Mouse (Mus musculus): ENCODE measurements around the gene Coa5. TPM values are rescaled to one million over a fixed set of nuclear protein-coding genes. Genes with fewer than 3 reads are reported as not detected.

Coa5 gene
- polyA plus RNA-seq, 1 experiment from 2014 or later = 68.0 TPM

DNA sequence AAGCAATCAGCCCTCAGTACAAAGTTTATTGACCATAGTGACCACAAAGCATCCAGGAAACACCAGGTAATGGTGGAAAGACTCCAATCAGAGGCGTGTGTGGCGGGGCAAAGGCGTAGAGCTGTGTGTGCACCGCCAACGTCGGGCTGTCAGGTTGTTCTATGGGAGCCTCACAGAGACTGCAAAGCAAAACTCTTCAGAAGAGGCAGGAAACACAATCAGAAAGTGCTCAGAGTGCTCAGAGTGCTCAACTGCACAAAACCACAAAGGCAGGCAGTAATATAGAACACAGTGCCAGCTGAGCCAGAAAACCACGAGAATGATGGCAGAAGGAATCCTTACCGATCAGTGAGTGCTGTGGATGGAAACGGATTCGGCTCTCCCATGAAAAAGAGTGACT lies 43.3 kb upstream of the Coa5 start:
- WGBS = 82% methylated on average over 10 of the region's 10 CpGs
- no peak for ATAC-seq (replicated peaks; ENCODE audit: extremely low read depth, insufficient read depth, low FRiP score)
- peaks cover 3% of the 10 kb centered on the region for H3K9me3 ChIP-seq (replicated peaks; ENCODE audit: control insufficient read depth, low read length)

DNA sequence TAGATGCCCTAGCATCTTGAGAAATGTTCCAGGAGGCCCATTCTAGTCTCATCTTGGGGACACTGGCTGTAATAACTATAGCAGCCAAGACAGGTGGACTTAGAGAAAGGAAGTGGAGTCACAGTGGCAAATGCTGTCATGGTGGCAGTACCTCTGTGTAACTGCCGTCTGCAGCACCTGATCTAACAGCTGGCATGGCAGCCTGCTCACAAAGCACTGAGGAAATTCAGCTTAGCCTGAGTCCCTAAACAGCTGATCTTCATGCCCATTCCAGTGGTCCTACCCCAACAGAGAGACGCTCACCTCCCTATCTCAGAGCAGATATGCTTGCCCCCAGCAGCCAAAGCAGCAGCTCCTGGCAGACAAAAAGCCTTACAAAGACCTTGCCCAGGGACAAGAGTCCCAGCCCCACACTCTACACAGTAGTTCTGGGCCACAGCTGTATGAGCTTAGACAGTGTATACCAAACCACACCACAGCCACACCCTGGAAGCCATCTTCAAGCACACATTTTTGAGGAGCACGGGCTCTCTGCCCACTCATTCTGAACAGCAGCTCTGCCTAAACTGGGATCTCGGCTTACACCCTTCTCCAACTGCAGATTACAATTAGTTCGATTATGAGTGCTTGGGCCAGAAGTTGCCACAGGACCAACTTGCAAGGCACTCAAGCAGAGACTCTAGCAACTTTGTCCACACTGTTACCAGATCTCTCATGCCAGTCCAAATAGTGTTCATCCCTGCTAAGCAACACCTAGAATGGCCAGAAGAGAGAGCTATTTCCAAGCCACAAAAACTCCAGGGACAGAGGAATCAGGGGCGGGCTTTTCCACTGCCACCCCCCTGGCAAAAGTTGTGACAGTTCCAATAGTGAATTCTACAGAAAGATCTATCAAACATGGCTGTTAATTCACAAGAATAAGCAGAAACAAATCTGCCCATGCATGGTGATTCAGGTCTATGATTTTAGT lies 41.6 kb upstream of the Coa5 start:
- peak overlapping the region; percentile 2; the same call in 1 of the 2 replicates for H3K27ac ChIP-seq (ENCODE audit: low read length)
- H3K4me3 ChIP-seq (ENCODE audit: low read length) = no peak overlapping the region
- H3K27me3 ChIP-seq (ENCODE audit: control insufficient read depth, insufficient read depth, low read length) = no peaks in the 10 kb centered on the region
- no peak for ATAC-seq (replicated peaks; ENCODE audit: extremely low read depth, insufficient read depth, low FRiP score)
- 68% methylated on average over 6 of the region's 6 CpGs for WGBS
- H3K9ac ChIP-seq (ENCODE audit: low read length) = no peak overlapping the region
- H3K36me3 ChIP-seq (ENCODE audit: control insufficient read depth, insufficient read depth) = no peaks in the 10 kb centered on the region
- H3K4me1 ChIP-seq (ENCODE audit: control insufficient read depth, insufficient read depth, low read length) = peaks cover 7% of the 10 kb centered on the region; the same call in 1 of the 2 replicates
- H3K9me3 ChIP-seq (replicated peaks; ENCODE audit: control insufficient read depth, low read length) = peaks cover 3% of the 10 kb centered on the region
- no peak overlapping the region for H3K4me2 ChIP-seq (ENCODE audit: low read depth, low read length)

More for the DNA sequence above, 43.3 kb upstream of the Coa5 start:
- Histone ChIP-seq H3K4me1 (ENCODE audit: control insufficient read depth, insufficient read depth, low read length) (peaks cover 13% of the 10 kb centered on the region), H3K9ac (ENCODE audit: low read length) (no peak overlapping the region), H3K4me3 (ENCODE audit: low read length) (no peak overlapping the region), H3K27ac (ENCODE audit: low read length) (no peak overlapping the region; the same call in 1 of the 2 replicates), H3K4me2 (ENCODE audit: low read depth, low read length) (no peak overlapping the region), H3K36me3 (ENCODE audit: control insufficient read depth, insufficient read depth) (no peaks in the 10 kb centered on the region), H3K27me3 (ENCODE audit: control insufficient read depth, insufficient read depth, low read length) (no peaks in the 10 kb centered on the region)

DNA sequence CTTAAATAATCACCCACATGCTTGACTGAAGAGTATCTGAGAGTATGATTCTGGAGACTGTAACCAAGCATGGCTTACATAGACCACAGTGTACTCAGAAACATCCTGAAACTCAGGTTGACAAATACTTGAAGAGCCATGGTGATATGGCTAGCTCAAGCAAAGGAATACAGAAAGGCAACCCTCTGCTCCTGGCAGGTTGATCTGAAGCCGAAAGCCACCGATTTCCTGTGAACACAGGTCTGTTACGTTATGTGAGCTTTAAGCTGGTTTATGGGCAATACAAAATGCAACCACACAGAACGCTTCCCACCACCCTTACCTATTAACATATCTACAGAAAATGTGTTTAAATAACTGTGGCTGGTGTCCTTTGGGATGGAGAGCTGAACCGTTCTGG lies 39.1 kb upstream of the Coa5 start:
- H3K27ac ChIP-seq (ENCODE audit: low read length) = no peak overlapping the region
- no peak overlapping the region for H3K4me3 ChIP-seq (ENCODE audit: low read length)
- no peak overlapping the region for H3K9ac ChIP-seq (ENCODE audit: low read length)
- H3K9me3 ChIP-seq (replicated peaks; ENCODE audit: control insufficient read depth, low read length) = peaks cover 3% of the 10 kb centered on the region
- ATAC-seq (replicated peaks; ENCODE audit: extremely low read depth, insufficient read depth, low FRiP score) = no peak
- no peak overlapping the region for H3K4me2 ChIP-seq (ENCODE audit: low read depth, low read length)
- H3K4me1 ChIP-seq (ENCODE audit: control insufficient read depth, insufficient read depth, low read length) = peaks cover 3% of the 10 kb centered on the region; the same call in 1 of the 2 replicates
- H3K27me3 ChIP-seq (ENCODE audit: control insufficient read depth, insufficient read depth, low read length) = no peaks in the 10 kb centered on the region
- no peaks in the 10 kb centered on the region for H3K36me3 ChIP-seq (ENCODE audit: control insufficient read depth, insufficient read depth)
- 80% methylated on average over 5 of the region's 5 CpGs for WGBS

DNA sequence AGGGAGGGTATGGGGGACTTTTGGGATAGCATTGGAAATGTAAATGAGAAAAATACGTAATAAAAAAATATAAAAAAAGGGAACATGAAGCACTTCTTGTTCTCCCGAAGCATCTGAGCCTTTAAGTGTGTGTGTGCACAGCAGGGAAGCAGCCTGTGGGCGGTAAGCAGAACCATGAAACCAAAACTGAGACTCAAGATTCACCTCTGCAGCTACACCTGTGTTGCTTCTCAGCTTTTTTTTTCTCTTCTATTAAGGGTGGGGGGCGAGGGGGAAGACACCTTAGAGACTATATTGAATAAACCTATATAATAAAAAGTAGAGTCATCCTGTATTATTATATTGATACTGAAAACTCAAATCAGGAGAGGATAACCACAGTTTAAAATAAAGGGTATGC lies 37.9 kb upstream of the Coa5 start:
- no peaks in the 10 kb centered on the region for H3K36me3 ChIP-seq (ENCODE audit: control insufficient read depth, insufficient read depth)
- H3K4me2 ChIP-seq (ENCODE audit: low read depth, low read length) = no peak overlapping the region
- no peak overlapping the region for H3K27ac ChIP-seq (ENCODE audit: low read length)
- no peak overlapping the region for H3K9ac ChIP-seq (ENCODE audit: low read length)
- H3K4me3 ChIP-seq (ENCODE audit: low read length) = no peak overlapping the region
- H3K27me3 ChIP-seq (ENCODE audit: control insufficient read depth, insufficient read depth, low read length) = no peaks in the 10 kb centered on the region
- ATAC-seq (replicated peaks; ENCODE audit: extremely low read depth, insufficient read depth, low FRiP score) = no peak
- WGBS = 84% methylated on average over 4 of the region's 4 CpGs
- H3K4me1 ChIP-seq (ENCODE audit: control insufficient read depth, insufficient read depth, low read length) = no peaks in the 10 kb centered on the region; the same call in 1 of the 2 replicates
- H3K9me3 ChIP-seq (replicated peaks; ENCODE audit: control insufficient read depth, low read length) = peaks cover 3% of the 10 kb centered on the region

DNA sequence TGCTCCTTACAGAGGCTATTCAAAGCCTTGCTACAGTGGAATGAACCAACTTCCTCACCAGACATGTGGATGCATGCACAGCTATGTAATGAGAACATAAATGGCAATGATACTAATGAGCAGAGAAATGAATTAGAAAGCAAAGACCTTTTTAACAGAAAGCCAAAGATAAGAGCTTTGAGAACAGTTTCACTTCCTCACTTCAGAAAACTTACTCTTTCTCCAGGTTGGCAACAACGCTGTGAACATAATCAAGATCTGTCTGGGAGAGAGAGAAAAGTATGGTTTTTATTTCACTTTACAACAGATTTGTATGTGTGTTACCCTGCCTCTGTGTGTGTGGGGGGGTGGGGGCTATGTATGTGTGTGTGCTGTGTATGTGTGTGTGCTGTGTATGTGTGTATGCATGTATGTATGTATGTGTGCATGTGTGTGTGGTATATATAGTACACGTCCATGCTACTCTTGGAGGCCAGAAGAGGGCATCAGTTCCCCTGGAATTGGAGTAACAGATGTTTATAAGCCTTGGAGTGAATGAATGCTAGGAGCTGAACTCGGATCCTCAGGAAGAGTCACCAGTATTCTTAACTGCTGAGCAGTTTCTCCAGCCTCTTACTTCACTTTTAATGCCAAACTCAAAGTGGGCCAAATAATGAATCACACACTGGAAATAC lies 36.6 kb upstream of the Coa5 start:
- ATAC-seq (replicated peaks; ENCODE audit: extremely low read depth, insufficient read depth, low FRiP score) = no peak
- H3K36me3 ChIP-seq (ENCODE audit: control insufficient read depth, insufficient read depth) = no peaks in the 10 kb centered on the region
- WGBS = 81% methylated on average over 3 of the region's 3 CpGs
- H3K4me2 ChIP-seq (ENCODE audit: low read depth, low read length) = no peak overlapping the region
- no peak overlapping the region for H3K4me3 ChIP-seq (ENCODE audit: low read length)
- no peaks in the 10 kb centered on the region for H3K27me3 ChIP-seq (ENCODE audit: control insufficient read depth, insufficient read depth, low read length)
- H3K9ac ChIP-seq (ENCODE audit: low read length) = no peak overlapping the region
- H3K9me3 ChIP-seq (replicated peaks; ENCODE audit: control insufficient read depth, low read length) = peaks cover 3% of the 10 kb centered on the region
- no peak overlapping the region for H3K27ac ChIP-seq (ENCODE audit: low read length)
- no peaks in the 10 kb centered on the region; the same call in 1 of the 2 replicates for H3K4me1 ChIP-seq (ENCODE audit: control insufficient read depth, insufficient read depth, low read length)

DNA sequence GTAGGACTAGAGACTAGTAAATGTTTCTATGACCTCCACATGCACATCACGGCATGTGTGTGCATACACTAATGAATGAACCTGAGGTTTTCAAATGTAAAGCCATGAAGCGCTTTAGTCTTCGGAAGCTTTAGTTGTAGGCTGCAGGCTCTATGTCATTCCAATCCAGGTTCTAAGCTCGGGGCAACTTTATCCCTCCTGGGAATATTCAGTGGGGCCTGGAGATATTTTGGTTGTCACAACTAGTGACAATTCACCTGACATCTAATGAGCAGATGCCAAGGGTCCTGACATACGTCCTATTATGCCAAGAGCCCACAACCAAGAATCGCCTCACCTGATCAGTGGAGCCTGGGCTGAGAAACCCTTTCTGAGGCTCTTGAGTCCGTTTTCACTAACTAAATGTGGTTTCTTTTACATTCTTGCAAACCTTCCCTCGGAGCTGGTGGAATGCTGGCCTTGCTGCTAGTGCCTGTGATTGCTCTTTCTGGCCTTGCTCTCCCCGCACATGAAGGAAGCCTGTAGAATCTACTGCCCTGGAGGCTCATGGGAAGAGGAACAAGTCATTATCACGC lies 35.1 kb upstream of the Coa5 start:
- H3K4me3 ChIP-seq (ENCODE audit: low read length) = no peak overlapping the region
- no peak overlapping the region for H3K27ac ChIP-seq (ENCODE audit: low read length)
- no peak for ATAC-seq (replicated peaks; ENCODE audit: extremely low read depth, insufficient read depth, low FRiP score)
- peaks cover 3% of the 10 kb centered on the region for H3K9me3 ChIP-seq (replicated peaks; ENCODE audit: control insufficient read depth, low read length)
- H3K4me1 ChIP-seq (ENCODE audit: control insufficient read depth, insufficient read depth, low read length) = no peaks in the 10 kb centered on the region; the same call in 1 of the 2 replicates
- 75% methylated on average over 10 of the region's 10 CpGs for whole genome bisulfite sequencing
- no peaks in the 10 kb centered on the region for H3K36me3 ChIP-seq (ENCODE audit: control insufficient read depth, insufficient read depth)
- H3K27me3 ChIP-seq (ENCODE audit: control insufficient read depth, insufficient read depth, low read length) = no peaks in the 10 kb centered on the region
- no peak overlapping the region for H3K4me2 ChIP-seq (ENCODE audit: low read depth, low read length)
- no peak overlapping the region for H3K9ac ChIP-seq (ENCODE audit: low read length)

DNA sequence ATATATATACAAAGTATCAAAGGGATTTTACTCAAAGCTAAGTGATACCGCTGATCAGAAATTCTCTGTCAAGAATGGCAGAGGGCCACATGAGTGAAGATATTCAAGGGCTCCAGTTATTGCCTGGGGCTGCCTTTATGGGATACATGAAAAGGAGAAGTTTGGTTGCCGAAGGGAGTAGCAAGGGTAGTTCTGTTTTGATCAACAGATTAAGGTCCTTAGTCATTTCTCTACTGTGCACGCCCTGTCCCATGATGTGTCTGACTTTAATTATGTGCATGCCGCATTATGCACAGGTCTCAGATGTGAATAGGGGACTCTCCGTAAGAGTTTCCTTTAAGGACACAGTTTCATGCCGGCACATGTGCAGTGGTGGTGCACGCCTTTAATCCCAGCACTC lies 27.6 kb upstream of the Coa5 start:
- Histone ChIP-seq H3K4me2 (ENCODE audit: low read depth, low read length) (no peak overlapping the region), H3K36me3 (ENCODE audit: control insufficient read depth, insufficient read depth) (no peaks in the 10 kb centered on the region)
- WGBS = 91% methylated on average over 7 of the region's 7 CpGs

DNA sequence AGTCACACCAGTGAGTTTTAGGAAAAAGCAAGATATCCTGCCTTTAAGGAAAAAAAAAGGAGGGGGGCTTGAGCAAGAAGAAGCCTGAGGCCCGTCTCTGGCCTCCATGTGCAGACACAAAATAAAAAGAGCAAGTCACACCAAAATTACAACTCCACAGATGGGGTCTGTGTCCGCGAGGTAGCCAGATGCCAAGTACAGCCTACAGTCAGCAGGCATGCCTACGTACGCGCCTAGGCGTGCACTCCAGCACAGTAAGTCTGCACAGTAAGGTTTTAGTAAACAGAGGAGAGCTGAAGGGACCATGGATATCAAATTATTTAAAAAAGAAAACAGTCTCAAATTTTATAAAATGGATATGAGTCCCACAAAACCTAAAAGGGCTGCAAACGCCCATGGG lies 21.4 kb upstream of the Coa5 start:
- WGBS = 85% methylated on average over 8 of the region's 8 CpGs
- Histone ChIP-seq H3K9ac (ENCODE audit: low read length) (no peak overlapping the region), H3K36me3 (ENCODE audit: control insufficient read depth, insufficient read depth) (no peaks in the 10 kb centered on the region), H3K4me2 (ENCODE audit: low read depth, low read length) (no peak overlapping the region), H3K4me3 (ENCODE audit: low read length) (no peak overlapping the region), H3K9me3 (replicated peaks; ENCODE audit: control insufficient read depth, low read length) (no peaks in the 10 kb centered on the region), H3K4me1 (ENCODE audit: control insufficient read depth, insufficient read depth, low read length) (no peaks in the 10 kb centered on the region), H3K27ac (ENCODE audit: low read length) (no peak overlapping the region), H3K27me3 (ENCODE audit: control insufficient read depth, insufficient read depth, low read length) (no peaks in the 10 kb centered on the region)
- no peak for ATAC-seq (replicated peaks; ENCODE audit: extremely low read depth, insufficient read depth, low FRiP score)

More for the DNA sequence above, 27.6 kb upstream of the Coa5 start:
- Histone ChIP-seq H3K9ac (ENCODE audit: low read length) (no peak overlapping the region), H3K9me3 (replicated peaks; ENCODE audit: control insufficient read depth, low read length) (no peaks in the 10 kb centered on the region), H3K4me1 (ENCODE audit: control insufficient read depth, insufficient read depth, low read length) (no peaks in the 10 kb centered on the region), H3K4me3 (ENCODE audit: low read length) (no peak overlapping the region), H3K27ac (ENCODE audit: low read length) (no peak overlapping the region), H3K27me3 (ENCODE audit: control insufficient read depth, insufficient read depth, low read length) (no peaks in the 10 kb centered on the region)
- ATAC-seq (replicated peaks; ENCODE audit: extremely low read depth, insufficient read depth, low FRiP score) = no peak
